Mouse (Mus musculus) heart, embryonic 11.5 days (tissue): ENCODE measurements around the gene Fabp6. TPM values are rescaled to one million over a fixed set of nuclear protein-coding genes. Genes with fewer than 3 reads are reported as not detected.

Experiments
- ATAC-seq: fragments of 200-750 bp; cut with Nextera tagmentation; replicated peaks from 2 replicates; pipeline ENCODE4 v1.8.0; 2017; ENCODE audit warnings: moderate library complexity; ENCODE audit not compliant: insufficient number of reproducible peaks, low FRiP score, low TSS enrichment
- H3K27ac ChIP-seq: fragments of 300-500 bp; sonication (generic); 2 replicates; pipeline ENCODE4 v1.5.1; 2014; ENCODE audit warnings: mild to moderate bottlenecking, low read depth, low read length
- H3K27me3 ChIP-seq: fragments of 300-500 bp; sonication (generic); 2 replicates; pipeline ENCODE4 v1.6.1; 2014; ENCODE audit warnings: mild to moderate bottlenecking, low read length, mixed read lengths; ENCODE audit not compliant: control insufficient read depth, insufficient read depth
- H3K36me3 ChIP-seq: fragments of 300-500 bp; sonication (generic); 2 replicates; pipeline ENCODE4 v1.6.1; 2014; ENCODE audit warnings: mild to moderate bottlenecking, low read length, moderate library complexity, mixed read lengths; ENCODE audit not compliant: control insufficient read depth, insufficient read depth
- H3K4me1 ChIP-seq: fragments of 300-500 bp; sonication (generic); 2 replicates; pipeline ENCODE4 v1.6.1; 2014; ENCODE audit warnings: low read length; ENCODE audit not compliant: control insufficient read depth, insufficient read depth
- H3K4me2 ChIP-seq: fragments of 300-500 bp; sonication (generic); 2 replicates; pipeline ENCODE4 v1.6.1; 2014; ENCODE audit warnings: mild to moderate bottlenecking, moderate library complexity
- H3K4me3 ChIP-seq: fragments of 300-500 bp; sonication (generic); 2 replicates; pipeline ENCODE4 v1.5.1; 2014; ENCODE audit warnings: low read depth, low read length
- H3K9ac ChIP-seq: fragments of 300-500 bp; sonication (generic); 2 replicates; pipeline ENCODE4 v1.6.1; 2014; ENCODE audit warnings: mild to moderate bottlenecking, low read depth, low read length, moderate library complexity
- H3K9me3 ChIP-seq: fragments of 300-500 bp; sonication (generic); replicated peaks from 2 replicates; pipeline ENCODE4 v1.6.1; 2016; ENCODE audit warnings: low read length; ENCODE audit not compliant: control insufficient read depth
- WGBS: fragments of 180-500 bp; shearing (Covaris S2); extraction: QIAGEN DNeasy Blood & Tissue Kit; methylation state at CpG from one replicate; pipeline ENCODE4 v1.1.7; 2014; ENCODE audit not compliant: insufficient replicate concordance; 5-methylcytosine and 5-hydroxymethylcytosine counted together
- polyA plus RNA-seq: library from polyadenylated mRNA; unstranded; fragments of >200 nt; fragmentation: Nextera tagmentation; extraction: Ambion mirVana; gene quantifications from 2 replicates; pipeline ENCODE4 v1.2.1, GENCODE M21; 2014

Gene Fabp6
- polyA plus RNA-seq, 1 experiment from 2014 or later, result not detected

DNA sequence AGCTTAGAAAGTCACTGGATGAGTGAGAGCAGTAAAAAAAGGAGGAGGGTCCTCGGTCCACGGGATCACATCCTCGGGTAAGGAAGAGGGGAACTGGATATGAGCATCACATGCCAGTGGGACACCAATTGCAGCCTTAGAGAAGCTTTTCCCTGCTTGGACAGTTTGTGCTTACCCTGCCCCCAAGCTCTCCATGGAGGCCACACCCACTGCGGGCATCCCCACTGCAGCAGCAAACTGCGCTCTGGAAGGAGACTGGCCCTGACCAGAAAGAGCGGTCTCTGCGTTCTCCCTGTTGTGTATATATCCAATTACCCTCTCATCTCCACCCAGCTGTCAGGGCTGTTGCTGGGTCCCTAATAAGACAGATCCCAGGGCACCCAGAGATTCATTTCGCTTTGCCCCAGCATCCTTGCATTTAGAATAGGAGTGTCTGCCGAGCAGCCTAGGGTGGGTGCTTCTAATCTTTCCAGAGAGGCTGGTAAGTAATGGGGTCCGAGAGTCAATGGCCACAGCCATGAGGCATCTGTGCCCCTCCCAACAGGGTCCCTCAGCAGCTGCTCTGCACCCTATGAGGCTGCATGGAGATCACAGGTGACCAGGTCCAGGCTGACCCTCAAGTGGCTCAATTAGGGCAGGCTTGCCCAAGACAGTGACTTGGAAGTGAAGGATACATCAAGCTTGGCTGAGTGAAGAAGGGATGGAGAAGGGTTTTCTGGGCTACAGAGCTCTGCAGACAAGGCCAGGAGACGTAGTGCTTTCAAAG is 23.4 kb downstream of the Fabp6 start:
- no peaks in the 10 kb centered on the region for H3K27me3 ChIP-seq
- no peak overlapping the region for H3K27ac ChIP-seq
- H3K36me3 ChIP-seq, result peaks cover 6% of the 10 kb centered on the region
- no peak overlapping the region for H3K4me3 ChIP-seq
- 61% methylated on average over 11 of the region's 11 CpGs for WGBS
- no peak overlapping the region for H3K9ac ChIP-seq
- ATAC-seq, result no peak
- no peak overlapping the region for H3K4me2 ChIP-seq
- no peaks in the 10 kb centered on the region for H3K9me3 ChIP-seq
- peaks cover 14% of the 10 kb centered on the region for H3K4me1 ChIP-seq

GRCm38 (mm10) chr11:43575376-43576151 is 25.8 kb downstream of the Fabp6 start:
- H3K4me2 ChIP-seq, result peak overlapping the region; percentile 34
- peaks cover 6% of the 10 kb centered on the region for H3K36me3 ChIP-seq
- H3K9ac ChIP-seq, result peak overlapping the region; percentile 34; the same call in 1 of the 2 replicates
- 10% methylated on average over 9 of the region's 9 CpGs for WGBS
- no peaks in the 10 kb centered on the region for H3K27me3 ChIP-seq
- H3K4me1 ChIP-seq, result peaks cover 25% of the 10 kb centered on the region
- H3K27ac ChIP-seq, result peak overlapping the region; percentile 54
- peak; percentile 58 for ATAC-seq
- H3K9me3 ChIP-seq, result no peaks in the 10 kb centered on the region
- H3K4me3 ChIP-seq, result no peak overlapping the region

- 15% methylated on average over 3 of the region's 3 CpGs for WGBS
- no peaks in the 10 kb centered on the region for H3K9me3 ChIP-seq
- ATAC-seq, result no peak
- H3K27ac ChIP-seq, result peak overlapping the region; percentile 54
- H3K27me3 ChIP-seq, result no peaks in the 10 kb centered on the region
- peak overlapping the region; percentile 34 for H3K4me2 ChIP-seq
- H3K9ac ChIP-seq, result peak overlapping the region; percentile 34; the same call in 1 of the 2 replicates
- peaks cover 6% of the 10 kb centered on the region for H3K36me3 ChIP-seq
- H3K4me3 ChIP-seq, result no peak overlapping the region
- H3K4me1 ChIP-seq, result peaks cover 27% of the 10 kb centered on the region
Measured at GRCm38 (mm10) chr11:43575061-43575375, 26.3 kb downstream of the Fabp6 start.

GRCm38 (mm10) chr11:43569595-43569994 is 31.7 kb downstream of the Fabp6 start:
- ATAC-seq, result peak; percentile 71
- peaks cover 4% of the 10 kb centered on the region for H3K36me3 ChIP-seq
- 61% methylated on average over 11 of the region's 11 CpGs for WGBS
- no peaks in the 10 kb centered on the region for H3K9me3 ChIP-seq
- H3K4me2 ChIP-seq, result no peak overlapping the region
- H3K27ac ChIP-seq, result peak overlapping the region; percentile 76
- no peak overlapping the region for H3K4me3 ChIP-seq
- H3K4me1 ChIP-seq, result peaks cover 43% of the 10 kb centered on the region
- H3K9ac ChIP-seq, result no peak overlapping the region
- no peaks in the 10 kb centered on the region for H3K27me3 ChIP-seq

GRCm38 (mm10) chr11:43569188-43569587 is 32.2 kb downstream of the Fabp6 start:
- Histone ChIP-seq H3K27ac (peak overlapping the region; percentile 76), H3K4me3 (no peak overlapping the region), H3K9ac (no peak overlapping the region), H3K4me2 (no peak overlapping the region), H3K4me1 (peaks cover 43% of the 10 kb centered on the region), H3K36me3 (peaks cover 4% of the 10 kb centered on the region), H3K9me3 (no peaks in the 10 kb centered on the region), H3K27me3 (no peaks in the 10 kb centered on the region)
- ATAC-seq, result no peak
- 69% methylated on average over 5 of the region's 5 CpGs for WGBS

GRCm38 (mm10) chr11:43568263-43568662 is 33.1 kb downstream of the Fabp6 start:
- no peak overlapping the region for H3K9ac ChIP-seq
- no peak overlapping the region for H3K4me2 ChIP-seq
- WGBS, result 50% methylated on average over 5 of the region's 5 CpGs
- peaks cover 51% of the 10 kb centered on the region for H3K4me1 ChIP-seq
- H3K9me3 ChIP-seq, result no peaks in the 10 kb centered on the region
- ATAC-seq, result no peak
- H3K36me3 ChIP-seq, result no peaks in the 10 kb centered on the region
- H3K27ac ChIP-seq, result 0 out of 2 replicates have a peak overlapping the region, but pooled peaks have one; percentile 76
- H3K27me3 ChIP-seq, result no peaks in the 10 kb centered on the region
- no peak overlapping the region for H3K4me3 ChIP-seq

DNA sequence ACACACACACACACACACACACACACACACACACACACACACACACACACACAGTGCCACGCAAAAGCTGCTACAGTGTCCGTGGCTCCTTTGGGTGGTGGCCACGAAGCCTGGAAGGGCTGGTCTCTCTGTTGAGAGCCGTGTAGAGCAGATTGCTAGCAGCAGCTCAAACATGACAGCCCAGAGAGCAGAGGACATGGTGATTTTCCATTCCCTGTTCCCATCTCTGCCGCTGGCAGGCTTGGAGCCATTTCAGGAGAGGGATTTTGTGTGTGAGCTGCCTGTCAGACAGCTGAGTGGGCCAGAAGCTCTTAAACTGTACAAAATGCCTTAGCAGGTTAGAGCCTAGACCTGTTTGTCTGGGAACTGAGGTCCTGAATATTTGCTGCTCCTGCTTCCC is 34.6 kb downstream of the Fabp6 start:
- Histone ChIP-seq H3K27me3 (no peaks in the 10 kb centered on the region), H3K4me2 (no peak overlapping the region), H3K4me3 (no peak overlapping the region), H3K9me3 (no peaks in the 10 kb centered on the region), H3K9ac (no peak overlapping the region), H3K36me3 (no peaks in the 10 kb centered on the region), H3K27ac (peak overlapping the region; percentile 80), H3K4me1 (peaks cover 63% of the 10 kb centered on the region)
- WGBS, result 45% methylated on average over 5 of the region's 5 CpGs
- no peak for ATAC-seq

GRCm38 (mm10) chr11:43565852-43566251 is 35.5 kb downstream of the Fabp6 start:
- Histone ChIP-seq H3K36me3 (no peaks in the 10 kb centered on the region), H3K9me3 (no peaks in the 10 kb centered on the region), H3K4me2 (no peak overlapping the region), H3K27me3 (no peaks in the 10 kb centered on the region), H3K4me1 (peaks cover 55% of the 10 kb centered on the region), H3K4me3 (no peak overlapping the region), H3K27ac (peak overlapping the region; percentile 43), H3K9ac (peak overlapping the region; percentile 13; the same call in 1 of the 2 replicates)
- no peak for ATAC-seq
- 11% methylated on average over 8 of the region's 8 CpGs for WGBS
